Mouse (Mus musculus) adrenal gland, postnatal 10 days (tissue): Measurements from ENCODE around the gene Ttc36. TPM values are rescaled to one million over a fixed set of nuclear protein-coding genes. Genes with fewer than 3 reads are reported as not detected.
"Not testable (repeated sequence)": the region's sequence is repeated elsewhere in the genome, so short reads cannot be mapped to it uniquely, and the experiment has no call there.

ENCODE experiments used
- DNase-seq: peaks from one replicate; pipeline ENCODE4 v3.0.0; 2021; ENCODE audit warnings: mixed read lengths
- total RNA-seq, 2 experiments: library from RNA; stranded (reverse); gene quantifications; 2 replicates each; pipeline ENCODE4 v1.2.3; 2021

Ttc36 gene
- total RNA-seq, 2 experiments from 2014 or later = 37.0 to 92.7 TPM

DNA sequence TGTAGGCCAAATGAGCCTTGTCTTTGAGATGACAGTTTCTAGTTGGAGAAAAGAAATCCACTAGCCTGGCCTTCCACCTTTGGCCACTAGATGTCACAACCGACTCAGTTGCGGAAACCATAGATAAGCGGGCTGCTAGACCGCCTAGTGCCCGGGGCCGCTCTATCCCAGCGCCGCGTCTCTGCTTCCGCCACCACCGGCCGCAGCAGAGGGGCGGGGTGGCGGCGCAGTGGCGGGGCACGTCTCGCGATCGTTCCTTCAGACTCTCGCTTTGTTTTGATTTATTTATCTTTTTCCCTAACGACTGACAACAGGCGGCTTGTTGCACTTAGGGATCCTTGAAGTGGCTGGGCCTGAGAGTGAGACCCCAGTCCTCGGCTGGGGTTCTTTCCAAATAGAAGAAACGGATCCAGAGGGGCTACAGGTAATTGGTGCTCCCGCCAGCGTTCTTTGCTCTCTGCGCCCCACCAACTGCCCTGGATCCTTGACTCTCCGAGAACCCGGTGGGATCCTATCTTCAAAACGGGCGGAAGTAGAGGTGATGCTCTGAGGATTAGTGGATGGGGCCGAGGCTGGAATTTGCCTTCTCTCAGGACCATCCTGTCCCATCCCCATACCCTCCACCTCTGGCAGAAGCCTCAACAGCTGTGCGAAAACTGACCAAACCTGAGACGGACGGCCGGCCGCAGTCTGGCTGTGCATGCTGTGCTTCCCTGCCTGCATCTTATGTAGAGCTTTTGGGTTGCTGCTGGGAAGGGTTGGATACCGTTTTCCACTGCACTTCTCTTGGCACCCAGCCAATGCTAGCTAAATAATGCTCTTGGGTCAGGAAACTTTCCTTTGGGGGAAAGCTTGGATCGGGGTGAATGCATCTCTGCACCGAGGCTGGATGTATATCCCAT is 29.9 kb downstream of the Ttc36 start:
- peak; percentile 95 for DNase-seq

DNA sequence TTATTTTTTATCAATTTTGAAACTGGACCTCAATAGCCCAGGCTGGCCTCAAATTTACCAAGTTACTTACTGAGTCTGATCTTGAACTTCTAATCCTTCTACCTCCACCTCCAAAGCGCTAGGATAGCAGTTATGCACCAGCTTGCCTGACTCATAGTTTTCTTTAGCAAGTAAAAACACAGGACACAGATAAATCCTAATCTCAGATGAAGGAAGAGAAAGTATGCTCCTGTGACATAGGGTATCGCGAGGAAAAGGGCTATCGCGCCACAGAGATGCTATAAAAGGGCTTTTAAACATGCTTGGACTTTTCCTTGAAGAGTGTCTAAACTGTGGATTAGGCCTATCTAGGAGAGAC is 30.5 kb downstream of the Ttc36 start:
- no peak for DNase-seq

DNA sequence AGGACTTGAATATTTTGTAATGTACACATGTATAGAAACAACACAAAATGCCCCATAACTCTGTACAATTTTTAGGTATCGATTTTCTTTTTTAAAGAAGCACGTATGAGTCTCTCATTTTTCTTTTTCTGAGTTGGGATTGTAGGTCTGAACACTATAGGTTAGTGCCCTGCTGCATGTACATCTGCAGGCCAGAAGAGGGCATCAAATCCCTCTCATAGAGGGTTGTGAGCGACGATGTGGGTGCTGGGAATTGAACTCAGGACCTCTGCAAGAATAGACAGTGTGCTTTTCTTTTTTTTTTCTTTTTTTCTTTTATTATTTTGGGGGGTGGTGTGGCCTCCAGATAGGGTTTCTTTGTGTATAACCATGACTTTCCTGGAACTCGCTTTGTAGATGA is 31.5 kb downstream of the Ttc36 start:
- DNase-seq = no peak

DNA sequence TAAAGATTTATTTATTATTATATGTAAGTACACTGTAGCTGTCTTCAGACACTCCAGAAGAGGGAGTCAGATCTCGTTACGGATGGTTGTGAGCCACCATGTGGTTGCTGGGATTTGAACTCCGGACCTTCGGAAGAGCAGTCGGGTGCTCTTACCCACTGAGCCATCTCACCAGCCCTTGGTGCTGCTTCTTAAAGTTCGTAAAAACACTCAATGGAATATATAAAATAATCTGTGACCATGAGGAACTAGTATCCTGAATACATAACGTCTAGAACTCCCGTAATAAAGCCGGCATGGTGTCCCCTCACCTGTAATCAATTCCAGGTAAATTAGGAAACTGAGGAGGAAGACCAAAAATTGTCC is 34.9 kb downstream of the Ttc36 start:
- not testable (repeated sequence) for DNase-seq

DNA sequence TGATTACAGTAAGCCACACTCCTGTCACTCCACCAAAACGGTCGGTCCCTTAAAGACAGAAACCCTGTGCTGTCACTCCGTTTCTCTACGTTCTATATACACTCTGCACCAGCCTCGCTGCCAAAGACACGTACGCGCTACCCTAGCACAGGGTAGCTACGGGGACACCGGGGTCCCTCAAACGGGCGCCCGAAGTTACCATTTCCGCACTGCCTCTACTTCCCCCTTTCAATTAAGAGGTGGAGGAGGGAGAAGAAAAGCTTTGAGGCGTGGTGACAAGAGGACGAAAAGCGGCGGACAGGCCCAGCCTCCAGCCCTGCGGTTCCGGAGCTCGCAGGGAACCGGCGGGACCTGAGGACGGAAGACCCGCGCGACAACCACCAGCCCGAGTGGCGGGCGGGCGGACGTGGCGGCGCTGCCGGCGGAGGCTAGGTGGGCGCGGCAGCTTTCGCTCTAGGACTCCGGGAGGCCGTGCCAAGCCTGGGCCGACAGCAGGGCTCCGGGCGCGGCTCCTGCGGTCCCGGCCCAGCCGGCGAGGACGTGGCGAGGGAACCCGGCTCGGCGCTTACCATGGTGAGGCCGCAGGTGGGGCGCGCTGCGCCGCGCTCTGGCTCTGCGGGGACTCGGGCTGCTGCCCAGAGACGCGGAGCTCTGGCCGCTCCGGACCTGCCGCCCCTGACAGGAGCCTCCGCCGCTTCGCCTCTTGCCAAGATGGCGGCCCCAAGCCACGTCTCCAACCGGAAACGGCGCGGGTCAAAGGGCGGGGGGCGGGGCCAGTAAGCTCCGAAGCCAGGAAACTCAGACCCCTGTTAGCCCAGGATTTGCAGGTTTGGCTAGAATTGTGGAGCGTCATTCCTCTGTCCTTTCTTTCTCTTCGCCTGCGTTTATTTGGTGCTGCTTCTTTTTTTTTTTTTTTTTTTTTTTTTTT is 35.5 kb downstream of the Ttc36 start, which contains the start of the genes Arcn1 and Ift46:
Gene Arcn1 (minus strand): TSS at position 745 of the 928 bp plus-strand sequence.
Gene Ift46 (plus strand): TSS at position 808 of the 928 bp plus-strand sequence.
- peak; percentile 90 for DNase-seq

DNA sequence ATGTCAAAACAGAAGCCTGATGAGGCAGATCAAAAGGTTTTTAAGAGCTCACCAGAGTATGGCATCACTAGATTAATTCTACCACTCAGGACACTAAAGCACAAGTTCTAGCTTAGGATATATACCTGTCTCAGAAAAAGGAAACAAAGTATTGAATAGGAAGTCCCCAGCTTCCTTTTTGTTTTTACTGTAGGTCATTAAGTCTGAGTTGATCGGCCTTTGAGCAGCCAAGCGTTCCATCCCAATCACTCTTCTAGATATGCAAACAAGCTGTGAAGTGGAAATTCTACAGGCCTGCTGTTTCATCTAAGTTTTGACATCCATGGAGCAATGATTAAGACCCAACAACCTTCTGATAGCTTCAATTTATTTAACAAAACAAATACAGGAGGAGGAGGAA is 42.0 kb downstream of the Ttc36 start:
- DNase-seq = no peak

Other genes starting within 250 kb of the Ttc36 start
- 1 to 10 TPM; 1.0 to 1.4 TPM for gene Cxcr5, start 241.2 kb downstream of the Ttc36 start, total RNA-seq
- 100 to 1,000 TPM; 106 to 118 TPM for gene Ddx6, start 198.2 kb downstream of the Ttc36 start, total RNA-seq
- not detected for gene Treh, start 129.8 kb downstream of the Ttc36 start, total RNA-seq
- 10 to 100 TPM; 54.5 to 63.9 TPM for gene Phldb1, start 67.9 kb downstream of the Ttc36 start, total RNA-seq
- gene Arcn1, start 35.2 kb downstream of the Ttc36 start, total RNA-seq = 100 to 1,000 TPM; 138 to 150 TPM
- 10 to 100 TPM; 73.0 to 87.7 TPM for gene Ift46, start 35.2 kb downstream of the Ttc36 start, total RNA-seq
- 10 to 100 TPM in 1 of 2 experiments, 1 to 10 TPM in 1; 4.3 to 10.4 TPM for gene Tmem25, start 3.8 kb downstream of the Ttc36 start, total RNA-seq
- gene Kmt2a, start 78.2 kb upstream of the Ttc36 start, total RNA-seq = 10 to 100 TPM; 21.4 to 34.8 TPM
- 100 to 1,000 TPM; 796 to 905 TPM for gene Atp5l, start 117.7 kb upstream of the Ttc36 start, total RNA-seq
- 10 to 100 TPM; 77.5 to 91.0 TPM for gene Ube4a, start 162.5 kb upstream of the Ttc36 start, total RNA-seq
- gene Cd3g, start 177.4 kb upstream of the Ttc36 start, total RNA-seq = 1 to 10 TPM; 4.6 to 5.0 TPM
- 1 to 10 TPM; 3.0 to 3.1 TPM for gene Cd3d, start 178.7 kb upstream of the Ttc36 start, total RNA-seq
- gene Cd3e, start 206.6 kb upstream of the Ttc36 start, total RNA-seq = 1 to 10 TPM; 6.7 to 7.3 TPM
- 10 to 100 TPM; 15.1 to 16.4 TPM for gene Mpzl2, start 236.7 kb upstream of the Ttc36 start, total RNA-seq